8 mouse cellular contexts compared by ENCODE assay signal in genomic region chr8:111743101-111743791, GRCm38 (mm10). TPM values are rescaled to one million over a fixed set of nuclear protein-coding genes. Genes with fewer than 3 reads are reported as not detected.
DNase-seq lines count a peak whose midpoint lies in the region; ATAC-seq and TF ChIP-seq lines count a peak whose summit lies in the region.

No protein-coding gene starts in this region.

- WGBS in lung, adult 2 months: under 1% methylated on average over 43 of the region's 44 CpGs
- WGBS in hindbrain, embryonic 15.5 days: under 1% methylated on average over 29 of the region's 44 CpGs
- under 1% methylated on average over 40 of the region's 44 CpGs for WGBS in midbrain, embryonic 10.5 days

- peak overlapping the region; percentile 92 for H3K9ac ChIP-seq in hindbrain, embryonic 15.5 days

- no peaks in the 10 kb centered on the region for H3K9me3 ChIP-seq in hindbrain, embryonic 15.5 days
- H3K9me3 ChIP-seq in midbrain, embryonic 10.5 days (replicated peaks): no peaks in the 10 kb centered on the region

- peak overlapping the region; percentile 81 for H3K27ac ChIP-seq in hindbrain, embryonic 15.5 days (replicated peaks)
- H3K27ac ChIP-seq in midbrain, embryonic 10.5 days (replicated peaks): peak overlapping the region; percentile 98

- ATAC-seq in hindbrain, embryonic 15.5 days (ENCODE audit: low FRiP score, low read depth): peak; percentile 23
- ATAC-seq in monocyte, adult 5-6 weeks (replicated peaks; ENCODE audit: insufficient number of reproducible peaks, low FRiP score, low TSS enrichment, poor library complexity, severe bottlenecking): no peak
- ATAC-seq in erythroid progenitor cell, adult 5-6 weeks (replicated peaks; ENCODE audit: low FRiP score, poor library complexity, severe bottlenecking): no peak

- peak; percentile 34 for DNase-seq in lung, adult 2 months
- no peak for DNase-seq in lung, adult 18-20 months
- peak; percentile 67 for DNase-seq in embryo, embryonic 11 days
- no peak for DNase-seq in midbrain, embryonic 10.5 days (ENCODE audit: low spot score)
- DNase-seq in spleen, adult 18-20 months: no peak

- H3K4me3 ChIP-seq in lung, adult 2 months (replicated peaks; ENCODE audit: extremely low read depth, low read depth, low read length): peak overlapping the region; percentile 74
- H3K4me3 ChIP-seq in hindbrain, embryonic 15.5 days: peak overlapping the region; percentile 90
- H3K4me3 ChIP-seq in midbrain, embryonic 10.5 days: peak overlapping the region; percentile 95

- H3K4me2 ChIP-seq in hindbrain, embryonic 15.5 days: peak overlapping the region; percentile 81

- H3K27me3 ChIP-seq in hindbrain, embryonic 15.5 days: no peaks in the 10 kb centered on the region
- H3K27me3 ChIP-seq in midbrain, embryonic 10.5 days (ENCODE audit: low read depth, poor library complexity, severe bottlenecking): peaks cover 8% of the 10 kb centered on the region

- no peak for TF ChIP-seq CTCF in lung, adult 2 months (IDR thresholded peaks at IDR 0.05; ENCODE audit: insufficient read depth, low read length)

- TF ChIP-seq POLR2A in lung, adult 2 months (IDR thresholded peaks at IDR 0.05; ENCODE audit: borderline replicate concordance, extremely low read depth, low read depth, low read length): no peak

- peaks cover 44% of the 10 kb centered on the region for H3K4me1 ChIP-seq in lung, adult 2 months (ENCODE audit: control insufficient read depth, insufficient read depth, low read length)
- peaks cover 73% of the 10 kb centered on the region for H3K4me1 ChIP-seq in hindbrain, embryonic 15.5 days (replicated peaks)
- peaks cover 82% of the 10 kb centered on the region for H3K4me1 ChIP-seq in midbrain, embryonic 10.5 days

- H3K36me3 ChIP-seq in hindbrain, embryonic 15.5 days: no peaks in the 10 kb centered on the region
- peaks cover 6% of the 10 kb centered on the region; the same call in 1 of the 2 replicates for H3K36me3 ChIP-seq in midbrain, embryonic 10.5 days

RNA-seq across cellular contexts. Expression of gene Bcar1, which starts 0.4 kb away (rescaled TPM):
- polyA plus RNA-seq in lung, adult 2 months (2012; rRNA removed): 81.4 and 87.7 TPM in 2 replicates
- polyA plus RNA-seq in hindbrain, embryonic 15.5 days (2015; fragmentation: Nextera tagmentation; extraction: Ambion mirVana): 46.5 and 54.2 TPM in 2 replicates
- 52.4 and 53.7 TPM in 2 replicates for polyA plus RNA-seq in midbrain, embryonic 10.5 days (2016; fragmentation: Nextera tagmentation; extraction: Ambion mirVana)
- total RNA-seq in monocyte, adult 5-6 weeks (2017): not detected in 3 replicates
- not detected in 2 replicates for total RNA-seq in erythroid progenitor cell, adult 5-6 weeks (2015; ENCODE audit: low replicate concordance)
- total RNA-seq in erythroid progenitor cell, adult 5-6 weeks (2017; ENCODE audit: low replicate concordance): 0.64 TPM in 1 of 2 replicates, not detected in the other

RNA-seq across cellular contexts. Expression of gene Ctrb1, which starts 52.4 kb away (rescaled TPM):
- 1.5 and 59.1 TPM in 2 replicates for polyA plus RNA-seq in lung, adult 2 months (2012; rRNA removed)
- 1.00 and 1.9 TPM in 2 replicates for polyA plus RNA-seq in hindbrain, embryonic 15.5 days (2015; fragmentation: Nextera tagmentation; extraction: Ambion mirVana)
- polyA plus RNA-seq in midbrain, embryonic 10.5 days (2016; fragmentation: Nextera tagmentation; extraction: Ambion mirVana): not detected in 2 replicates
- not detected in 3 replicates for total RNA-seq in monocyte, adult 5-6 weeks (2017)
- not detected in 2 replicates for total RNA-seq in erythroid progenitor cell, adult 5-6 weeks (2015; ENCODE audit: low replicate concordance)
- not detected in 2 replicates for total RNA-seq in erythroid progenitor cell, adult 5-6 weeks (2017; ENCODE audit: low replicate concordance)

Comparison
In these comparisons a context has a peak if more than half of its experiments do, and no peak if none do; other contexts are left out.
1. DNase-seq: peak in lung, adult 2 months (single experiment) and embryo, embryonic 11 days (single experiment); none in lung, adult 18-20 months (0 of 2), midbrain, embryonic 10.5 days (single experiment) and spleen, adult 18-20 months (0 of 2).
2. Peak in every context shown above with its lines, with median percentiles within 50 percentile points of each other: H3K4me3 ChIP-seq.